Mouse (Mus musculus) limb, embryonic 13.5 days (tissue): Measurements from ENCODE around the gene Flvcr2. TPM values are rescaled to one million over a fixed set of nuclear protein-coding genes. Genes with fewer than 3 reads are reported as not detected.

ENCODE experiments used
- ATAC-seq: fragments of 200-750 bp; cut with Nextera tagmentation; 2 replicates; pipeline ENCODE4 v1.8.0; 2017; ENCODE audit warnings: low read depth, moderate number of reproducible peaks, moderate TSS enrichment; ENCODE audit not compliant: low FRiP score
- H3K27ac ChIP-seq: fragments of 300-500 bp; sonication (generic); 2 replicates; pipeline ENCODE4 v1.5.1; 2015; ENCODE audit warnings: inconsistent platforms, mild to moderate bottlenecking, moderate library complexity
- H3K27me3 ChIP-seq: fragments of 300-500 bp; sonication (generic); 2 replicates; pipeline ENCODE4 v1.6.1; 2015; ENCODE audit warnings: mild to moderate bottlenecking, inconsistent platforms
- H3K36me3 ChIP-seq: fragments of 300-500 bp; sonication (generic); 2 replicates; pipeline ENCODE4 v1.6.1; 2015; ENCODE audit warnings: inconsistent platforms, mild to moderate bottlenecking, moderate library complexity
- H3K4me1 ChIP-seq: fragments of 300-500 bp; sonication (generic); 2 replicates; pipeline ENCODE4 v1.6.1; 2015; ENCODE audit warnings: inconsistent platforms
- H3K4me2 ChIP-seq: fragments of 300-500 bp; sonication (generic); replicated peaks from 2 replicates; pipeline ENCODE4 v1.6.1; 2015; ENCODE audit warnings: inconsistent platforms, mild to moderate bottlenecking, moderate library complexity
- H3K4me3 ChIP-seq: fragments of 300-500 bp; sonication (generic); 2 replicates; pipeline ENCODE4 v1.5.1; 2015; ENCODE audit warnings: moderate library complexity, mild to moderate bottlenecking, inconsistent platforms
- H3K9ac ChIP-seq: fragments of 300-500 bp; sonication (generic); 2 replicates; pipeline ENCODE4 v1.6.1; 2015; ENCODE audit warnings: mild to moderate bottlenecking, inconsistent platforms
- H3K9me3 ChIP-seq: fragments of 300-500 bp; sonication (generic); 2 replicates; pipeline ENCODE4 v1.6.1; 2016; ENCODE audit warnings: inconsistent platforms
- WGBS: fragments of 180-500 bp; shearing (Covaris S2); methylation state at CpG from one replicate; pipeline ENCODE4 v1.1.7; 2015; 5-methylcytosine and 5-hydroxymethylcytosine counted together
- polyA plus RNA-seq: library from polyadenylated mRNA; unstranded; fragments of >200 nt; fragmentation: Nextera tagmentation; extraction: Ambion mirVana; gene quantifications from 2 replicates; pipeline ENCODE4 v1.2.1, GENCODE M21; 2015

Gene Flvcr2
- polyA plus RNA-seq, 1 experiment from 2014 or later = 3.2 TPM

- peaks cover 8% of the 10 kb centered on the region for H3K4me1 ChIP-seq
- H3K27ac ChIP-seq = no peak overlapping the region
- no peaks in the 10 kb centered on the region for H3K9me3 ChIP-seq
- H3K4me3 ChIP-seq = peak overlapping the region; percentile 54
- no peaks in the 10 kb centered on the region for H3K36me3 ChIP-seq
- peak overlapping the region; percentile 54 for H3K9ac ChIP-seq
- peak overlapping the region; percentile 94 for H3K4me2 ChIP-seq
- 20% methylated on average over 21 of the region's 21 CpGs for WGBS
- peaks cover 15% of the 10 kb centered on the region for H3K27me3 ChIP-seq
- peak; percentile 37; the same call in 1 of the 2 replicates for ATAC-seq
These were observed 419 bp downstream of the Flvcr2 start for GRCm38 (mm10) chr12:85746696-85747219.

GRCm38 (mm10) chr12:85747343-85747742, 1.0 kb downstream of the Flvcr2 start:
- 85% methylated on average over 10 of the region's 10 CpGs for WGBS
- H3K9me3 ChIP-seq = no peaks in the 10 kb centered on the region
- H3K4me1 ChIP-seq = peaks cover 8% of the 10 kb centered on the region
- no peaks in the 10 kb centered on the region for H3K36me3 ChIP-seq
- no peak overlapping the region for H3K9ac ChIP-seq
- H3K27me3 ChIP-seq = peaks cover 15% of the 10 kb centered on the region
- H3K4me3 ChIP-seq = peak overlapping the region; percentile 54; the same call in 1 of the 2 replicates
- ATAC-seq = no peak
- H3K27ac ChIP-seq = no peak overlapping the region
- peak overlapping the region; percentile 94 for H3K4me2 ChIP-seq

- Histone ChIP-seq H3K9me3 (no peaks in the 10 kb centered on the region), H3K27ac (no peak overlapping the region), H3K4me3 (no peak overlapping the region), H3K36me3 (no peaks in the 10 kb centered on the region), H3K4me2 (no peak overlapping the region), H3K27me3 (peaks cover 11% of the 10 kb centered on the region), H3K9ac (no peak overlapping the region), H3K4me1 (peaks cover 8% of the 10 kb centered on the region)
- WGBS = 87% methylated on average over 9 of the region's 9 CpGs
- no peak for ATAC-seq
These were observed 3.5 kb downstream of the Flvcr2 start for GRCm38 (mm10) chr12:85749861-85750260.

GRCm38 (mm10) chr12:85752116-85752515, 5.8 kb downstream of the Flvcr2 start:
- H3K4me1 ChIP-seq = peaks cover 2% of the 10 kb centered on the region; the same call in 1 of the 2 replicates
- H3K9me3 ChIP-seq = no peaks in the 10 kb centered on the region
- no peak for ATAC-seq
- H3K4me2 ChIP-seq = no peak overlapping the region
- H3K36me3 ChIP-seq = no peaks in the 10 kb centered on the region
- H3K9ac ChIP-seq = no peak overlapping the region
- no peak overlapping the region for H3K4me3 ChIP-seq
- WGBS = 86% methylated on average over 6 of the region's 6 CpGs
- H3K27ac ChIP-seq = no peak overlapping the region
- peaks cover 5% of the 10 kb centered on the region for H3K27me3 ChIP-seq

GRCm38 (mm10) chr12:85753223-85753622, 6.9 kb downstream of the Flvcr2 start:
- no peak overlapping the region for H3K27ac ChIP-seq
- ATAC-seq = no peak
- no peak overlapping the region for H3K4me2 ChIP-seq
- 42% methylated on average over 2 of the region's 2 CpGs for WGBS
- no peaks in the 10 kb centered on the region for H3K4me1 ChIP-seq
- H3K27me3 ChIP-seq = no peaks in the 10 kb centered on the region
- no peaks in the 10 kb centered on the region for H3K9me3 ChIP-seq
- no peak overlapping the region for H3K4me3 ChIP-seq
- no peak overlapping the region for H3K9ac ChIP-seq
- H3K36me3 ChIP-seq = no peaks in the 10 kb centered on the region

- ATAC-seq = no peak
- H3K27ac ChIP-seq = no peak overlapping the region
- no peak overlapping the region for H3K4me2 ChIP-seq
- H3K4me3 ChIP-seq = no peak overlapping the region
- H3K9me3 ChIP-seq = no peaks in the 10 kb centered on the region
- no peaks in the 10 kb centered on the region for H3K27me3 ChIP-seq
- no peaks in the 10 kb centered on the region for H3K36me3 ChIP-seq
- H3K9ac ChIP-seq = no peak overlapping the region
- WGBS = 63% methylated on average over 5 of the region's 5 CpGs
- no peaks in the 10 kb centered on the region for H3K4me1 ChIP-seq
These were observed 8.4 kb downstream of the Flvcr2 start for GRCm38 (mm10) chr12:85754611-85755265.

- no peaks in the 10 kb centered on the region for H3K9me3 ChIP-seq
- no peaks in the 10 kb centered on the region for H3K4me1 ChIP-seq
- 83% methylated on average over 3 of the region's 3 CpGs for WGBS
- no peak overlapping the region for H3K4me3 ChIP-seq
- H3K9ac ChIP-seq = no peak overlapping the region
- H3K4me2 ChIP-seq = no peak overlapping the region
- H3K27ac ChIP-seq = no peak overlapping the region
- no peaks in the 10 kb centered on the region for H3K27me3 ChIP-seq
- no peaks in the 10 kb centered on the region for H3K36me3 ChIP-seq
- ATAC-seq = no peak
These were observed 10.1 kb downstream of the Flvcr2 start for GRCm38 (mm10) chr12:85756455-85756854.

- ATAC-seq = no peak
- 69% methylated on average over 3 of the region's 3 CpGs for WGBS
- H3K27me3 ChIP-seq = no peaks in the 10 kb centered on the region
- H3K9me3 ChIP-seq = no peaks in the 10 kb centered on the region
- H3K27ac ChIP-seq = no peak overlapping the region
- H3K9ac ChIP-seq = no peak overlapping the region
- H3K4me3 ChIP-seq = no peak overlapping the region
- no peaks in the 10 kb centered on the region for H3K4me1 ChIP-seq
- H3K36me3 ChIP-seq = no peaks in the 10 kb centered on the region
- H3K4me2 ChIP-seq = no peak overlapping the region
These were observed 10.7 kb downstream of the Flvcr2 start for GRCm38 (mm10) chr12:85757074-85757473.

- Histone ChIP-seq H3K4me1 (no peaks in the 10 kb centered on the region), H3K9ac (no peak overlapping the region), H3K9me3 (no peaks in the 10 kb centered on the region), H3K36me3 (no peaks in the 10 kb centered on the region), H3K4me2 (no peak overlapping the region), H3K27ac (no peak overlapping the region), H3K27me3 (no peaks in the 10 kb centered on the region), H3K4me3 (no peak overlapping the region)
- ATAC-seq = no peak
- 84% methylated on average over 8 of the region's 8 CpGs for WGBS
These were observed 12.4 kb downstream of the Flvcr2 start for GRCm38 (mm10) chr12:85758741-85759140.

- H3K9me3 ChIP-seq = no peaks in the 10 kb centered on the region
- WGBS = 87% methylated on average over 4 of the region's 4 CpGs
- H3K9ac ChIP-seq = no peak overlapping the region
- no peak for ATAC-seq
- H3K27ac ChIP-seq = no peak overlapping the region
- no peaks in the 10 kb centered on the region for H3K27me3 ChIP-seq
- H3K36me3 ChIP-seq = no peaks in the 10 kb centered on the region
- H3K4me3 ChIP-seq = no peak overlapping the region
- H3K4me2 ChIP-seq = no peak overlapping the region
- no peaks in the 10 kb centered on the region for H3K4me1 ChIP-seq
These were observed 15.1 kb downstream of the Flvcr2 start for GRCm38 (mm10) chr12:85761471-85761870.

GRCm38 (mm10) chr12:85764686-85765085, 18.3 kb downstream of the Flvcr2 start:
- Histone ChIP-seq H3K27ac (no peak overlapping the region), H3K9ac (no peak overlapping the region), H3K27me3 (peaks cover 3% of the 10 kb centered on the region; the same call in 1 of the 2 replicates), H3K4me3 (no peak overlapping the region), H3K4me2 (no peak overlapping the region), H3K9me3 (no peaks in the 10 kb centered on the region), H3K36me3 (no peaks in the 10 kb centered on the region), H3K4me1 (no peaks in the 10 kb centered on the region)
- 70% methylated on average over 1 of the region's 1 CpGs for WGBS
- no peak for ATAC-seq

GRCm38 (mm10) chr12:85766287-85766686, 19.9 kb downstream of the Flvcr2 start:
- no peak overlapping the region for H3K4me2 ChIP-seq
- H3K27me3 ChIP-seq = peaks cover 3% of the 10 kb centered on the region; the same call in 1 of the 2 replicates
- ATAC-seq = no peak
- no peaks in the 10 kb centered on the region for H3K4me1 ChIP-seq
- H3K36me3 ChIP-seq = no peaks in the 10 kb centered on the region
- no peak overlapping the region for H3K4me3 ChIP-seq
- no peak overlapping the region for H3K27ac ChIP-seq
- H3K9ac ChIP-seq = no peak overlapping the region
- no peaks in the 10 kb centered on the region for H3K9me3 ChIP-seq
- WGBS = 71% methylated on average over 3 of the region's 3 CpGs

GRCm38 (mm10) chr12:85767750-85768149, 21.4 kb downstream of the Flvcr2 start:
- 36% methylated on average over 4 of the region's 4 CpGs for WGBS
- Histone ChIP-seq H3K36me3 (no peaks in the 10 kb centered on the region), H3K9me3 (no peaks in the 10 kb centered on the region), H3K27me3 (peaks cover 3% of the 10 kb centered on the region; the same call in 1 of the 2 replicates), H3K9ac (no peak overlapping the region), H3K4me1 (no peaks in the 10 kb centered on the region), H3K4me3 (no peak overlapping the region), H3K4me2 (no peak overlapping the region), H3K27ac (no peak overlapping the region)
- no peak for ATAC-seq
